Mouse (Mus musculus) spleen, adult 2 months (tissue): ENCODE measurements at regions not wholly inside any gene's neighbourhood (a gene's known extent, or its start where the extent isn't known, plus 50 kb on each side); places are given as distances from the start of the nearest gene placed in this dataset.

ENCODE experiments used
- DNase-seq, 2 experiments: peaks; one replicate each; pipeline versions ENCODE4 v3.0.0 to v3.0.0-alpha.2; 2012 to 2021; ENCODE audit warnings: low spot score in 2 of 2, low read depth in 1 of 2
- H3K27ac ChIP-seq: fragments of 200-500 bp; 2 replicates; pipeline ENCODE4 v1.5.1; 2012; ENCODE audit warnings: low read length, inconsistent platforms; ENCODE audit not compliant: insufficient read depth
- H3K27me3 ChIP-seq: fragments of 200-500 bp; 2 replicates; pipeline ENCODE4 v1.6.1; 2012; ENCODE audit warnings: mild to moderate bottlenecking, moderate library complexity, low read length, inconsistent platforms; ENCODE audit not compliant: control insufficient read depth, insufficient read depth
- H3K36me3 ChIP-seq: fragments of 200-500 bp; 2 replicates; pipeline ENCODE4 v1.6.1; 2012; ENCODE audit warnings: mild to moderate bottlenecking, low read length, inconsistent platforms; ENCODE audit not compliant: control insufficient read depth, insufficient read depth
- H3K4me1 ChIP-seq: fragments of 200-500 bp; 2 replicates; pipeline ENCODE4 v1.6.1; 2011; ENCODE audit warnings: inconsistent platforms; ENCODE audit not compliant: control insufficient read depth, insufficient read depth, insufficient read length
- H3K4me3 ChIP-seq: fragments of 200-500 bp; 2 replicates; pipeline ENCODE4 v1.5.1; 2011; ENCODE audit warnings: mild to moderate bottlenecking, inconsistent platforms; ENCODE audit not compliant: insufficient read depth, insufficient read length; ENCODE audit errors: extremely low read depth
- CTCF ChIP-seq: fragments of 200-500 bp; IDR thresholded peaks from 2 replicates; pipeline ENCODE4 v1.5.1; 2011; ENCODE audit warnings: mild to moderate bottlenecking, inconsistent platforms; ENCODE audit not compliant: insufficient read depth, insufficient read length, insufficient replicate concordance; ENCODE audit errors: extremely low read depth
- POLR2A ChIP-seq: fragments of 200-500 bp; IDR thresholded peaks from 2 replicates; pipeline ENCODE4 v1.6.1; 2011; ENCODE audit warnings: low read depth, low read length, inconsistent platforms
- WGBS: fragments of 180-500 bp; shearing (Covaris S2); methylation state at CpG from one replicate; pipeline ENCODE4 v1.1.7; 2018; 5-methylcytosine and 5-hydroxymethylcytosine counted together

DNA sequence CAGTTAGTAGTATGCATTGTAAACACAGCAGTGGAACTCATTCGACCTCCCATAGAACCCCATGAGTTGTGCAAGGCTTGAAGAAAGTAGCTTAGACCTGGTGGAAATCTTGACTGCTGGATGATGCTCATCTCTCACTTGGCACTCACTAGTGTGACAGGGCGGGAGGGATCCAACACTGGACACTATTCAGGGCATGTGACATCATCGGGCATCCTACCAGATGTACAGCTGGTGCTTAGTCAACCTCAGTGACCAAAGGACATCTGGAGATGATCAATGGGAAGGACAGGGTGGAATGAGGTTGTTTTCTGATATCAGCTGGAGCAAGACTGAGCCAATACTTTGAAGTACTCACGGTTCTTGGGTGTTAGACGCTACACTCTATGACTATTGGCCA, 114.9 kb upstream of the Rnaseh2b start:
- H3K27me3 ChIP-seq, result no peaks in the 10 kb centered on the region
- no peaks in the 10 kb centered on the region for H3K36me3 ChIP-seq
- WGBS, result 92% methylated on average over 5 of the region's 5 CpGs
- no peak overlapping the region for H3K27ac ChIP-seq
- no peak for DNase-seq
- H3K4me1 ChIP-seq, result no peaks in the 10 kb centered on the region
- no peak for TF ChIP-seq CTCF
- no peak for TF ChIP-seq POLR2A
- H3K4me3 ChIP-seq, result no peak overlapping the region

DNA sequence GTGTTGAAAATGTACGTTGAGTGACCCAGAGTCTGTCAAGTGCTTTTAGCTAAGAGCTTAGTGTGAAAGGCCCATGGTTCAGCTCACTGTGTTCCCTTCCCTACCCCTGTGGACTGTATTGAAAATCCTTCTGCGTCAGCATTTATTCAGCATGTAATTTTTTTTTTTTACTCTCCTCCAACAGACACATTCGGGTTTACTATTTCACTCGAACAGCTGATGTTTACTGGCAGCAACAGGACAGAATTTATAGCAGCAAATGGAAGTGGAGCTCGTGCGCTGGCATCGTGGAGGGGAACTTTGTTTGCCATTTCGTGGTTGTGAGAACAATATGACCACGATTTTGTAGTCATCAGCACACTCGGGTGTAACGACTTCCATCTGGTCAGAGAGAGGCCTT, 105.0 kb upstream of the Rnaseh2b start:
- Histone ChIP-seq H3K27me3 (no peaks in the 10 kb centered on the region), H3K27ac (no peak overlapping the region), H3K36me3 (no peaks in the 10 kb centered on the region), H3K4me1 (no peaks in the 10 kb centered on the region), H3K4me3 (no peak overlapping the region)
- TF ChIP-seq CTCF (no peak), POLR2A (no peak)
- WGBS, result 61% methylated on average over 11 of the region's 11 CpGs
- no peak for DNase-seq

DNA sequence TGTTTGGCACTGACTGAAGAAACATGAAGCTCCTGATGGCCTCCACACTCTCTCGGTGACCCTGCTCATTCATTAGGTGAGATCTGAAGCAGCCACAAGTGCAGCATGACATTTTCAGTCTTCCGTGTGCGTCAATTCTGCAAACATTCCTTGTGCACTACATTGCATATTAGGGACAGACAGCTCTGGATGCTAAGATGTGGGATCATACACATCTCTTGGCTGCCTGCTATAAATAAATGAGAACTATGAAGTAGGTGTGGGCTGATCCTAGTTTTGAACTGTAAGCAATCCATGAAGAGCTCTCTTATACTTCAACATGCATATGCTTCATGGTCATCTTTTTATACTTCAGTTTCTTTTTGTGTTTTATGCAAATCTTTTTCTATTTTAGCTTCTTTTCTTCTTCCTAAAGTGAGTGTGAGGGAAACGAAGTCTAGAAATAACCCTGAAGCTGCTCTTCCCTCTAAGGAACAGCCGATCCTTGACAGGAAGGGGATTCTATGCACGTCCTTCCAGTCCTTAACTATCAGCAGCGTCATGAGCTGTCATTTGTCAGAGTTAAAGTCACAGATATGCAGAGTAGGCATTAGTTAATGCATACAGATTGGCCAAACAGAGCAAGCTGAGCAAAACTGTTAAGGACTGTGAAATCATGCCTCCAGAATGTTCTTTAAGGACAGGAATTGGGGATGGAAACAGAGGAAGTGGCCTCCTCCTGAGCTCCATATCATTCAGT, 104.1 kb upstream of the Rnaseh2b start:
- H3K4me1 ChIP-seq, result no peaks in the 10 kb centered on the region
- no peaks in the 10 kb centered on the region for H3K36me3 ChIP-seq
- no peak for DNase-seq
- H3K27ac ChIP-seq, result no peak overlapping the region
- TF ChIP-seq POLR2A, result no peak
- no peak for TF ChIP-seq CTCF
- 70% methylated on average over 7 of the region's 7 CpGs for WGBS
- H3K27me3 ChIP-seq, result no peaks in the 10 kb centered on the region
- H3K4me3 ChIP-seq, result no peak overlapping the region

DNA sequence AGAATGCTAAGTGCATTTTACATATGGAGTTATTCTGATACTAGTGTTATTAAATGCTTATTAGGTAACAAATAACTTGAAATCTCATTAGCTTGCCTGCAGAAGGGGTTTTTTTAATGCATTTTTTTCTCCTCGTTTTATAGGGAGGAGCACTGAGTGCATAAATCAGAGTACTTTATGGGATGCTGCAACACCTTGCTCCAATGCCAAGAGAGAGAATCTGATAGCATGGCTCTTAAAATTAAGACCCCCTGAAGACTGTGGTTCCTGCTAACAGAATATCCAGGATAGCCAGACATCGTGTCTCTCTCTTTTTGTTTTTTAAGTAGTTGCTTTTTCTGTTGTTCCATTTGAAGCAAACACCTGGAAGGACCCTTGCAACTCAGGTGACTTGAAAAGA, 100.8 kb upstream of the Rnaseh2b start:
- no peak for DNase-seq
- no peaks in the 10 kb centered on the region for H3K4me1 ChIP-seq
- TF ChIP-seq POLR2A (no peak), CTCF (no peak)
- no peaks in the 10 kb centered on the region for H3K36me3 ChIP-seq
- no peak overlapping the region for H3K27ac ChIP-seq
- H3K4me3 ChIP-seq, result no peak overlapping the region
- H3K27me3 ChIP-seq, result no peaks in the 10 kb centered on the region
- 86% methylated on average over 2 of the region's 2 CpGs for WGBS

DNA sequence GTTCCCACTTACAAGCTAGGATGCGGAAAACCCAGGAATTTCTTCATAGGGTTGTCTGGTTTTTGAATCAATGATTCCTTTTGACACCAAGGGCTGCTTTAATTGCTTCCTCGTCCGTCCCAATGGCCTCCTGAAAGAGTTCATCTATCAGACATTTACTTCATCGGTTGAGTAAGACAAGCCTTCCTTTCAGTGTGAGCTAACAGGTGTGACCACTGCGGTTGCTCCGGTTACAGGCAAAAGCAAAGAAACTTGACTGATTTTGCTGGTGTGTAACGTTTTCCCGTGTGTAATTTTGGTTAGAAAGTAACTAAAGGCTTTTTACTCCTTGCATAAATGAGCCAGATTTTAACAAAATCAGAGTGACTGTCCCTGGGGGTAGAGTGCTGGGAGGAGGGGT, 99.6 kb upstream of the Rnaseh2b start:
- Histone ChIP-seq H3K4me3 (no peak overlapping the region), H3K27me3 (no peaks in the 10 kb centered on the region), H3K27ac (no peak overlapping the region), H3K36me3 (no peaks in the 10 kb centered on the region), H3K4me1 (no peaks in the 10 kb centered on the region)
- DNase-seq, result no peak
- WGBS, result 82% methylated on average over 8 of the region's 8 CpGs
- TF ChIP-seq POLR2A (no peak), CTCF (no peak)

DNA sequence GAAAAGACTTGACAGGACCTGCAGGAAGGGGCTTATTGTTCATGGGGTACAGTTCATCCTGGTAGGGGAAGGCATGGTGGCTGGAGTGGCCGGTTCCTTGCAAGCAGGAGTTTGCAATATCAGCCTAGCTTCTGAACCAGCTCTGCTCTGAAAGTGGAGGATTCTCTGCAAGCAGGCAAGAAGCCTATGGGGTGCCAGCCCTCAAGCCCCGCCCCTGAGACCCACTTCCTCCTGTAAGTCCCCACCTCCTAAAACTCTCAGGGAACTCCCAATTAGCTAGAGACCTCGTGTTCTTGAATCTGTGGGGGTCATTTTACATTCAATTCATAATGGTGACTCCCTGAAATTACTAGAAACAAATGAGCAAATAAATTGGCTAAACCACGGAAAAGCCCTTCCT, 99.0 kb upstream of the Rnaseh2b start:
- no peak for DNase-seq
- WGBS, result 49% methylated on average over 4 of the region's 4 CpGs
- Histone ChIP-seq H3K4me1 (no peaks in the 10 kb centered on the region), H3K36me3 (no peaks in the 10 kb centered on the region), H3K27ac (no peak overlapping the region), H3K27me3 (no peaks in the 10 kb centered on the region), H3K4me3 (no peak overlapping the region)
- TF ChIP-seq CTCF (no peak), POLR2A (no peak)

DNA sequence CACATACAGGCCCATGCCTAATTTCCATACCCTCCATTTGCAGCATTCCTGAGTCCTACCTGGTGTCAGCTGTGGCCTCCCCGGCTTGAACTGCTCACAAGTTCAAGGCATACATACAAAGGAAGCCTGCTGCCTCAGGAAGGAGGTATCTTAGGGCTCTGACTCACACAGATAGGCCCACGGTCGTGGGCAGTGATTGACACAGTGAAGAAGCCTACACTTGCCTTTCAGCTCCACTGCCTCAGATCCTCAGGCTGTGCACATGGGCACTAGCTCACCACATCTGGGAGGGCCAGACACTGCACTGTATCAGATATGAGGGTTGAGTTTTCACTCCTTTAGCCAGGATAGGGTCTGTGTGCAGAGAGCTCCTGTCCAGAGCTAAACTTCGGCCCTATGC, 95.6 kb upstream of the Rnaseh2b start:
- Histone ChIP-seq H3K4me3 (no peak overlapping the region), H3K4me1 (no peaks in the 10 kb centered on the region), H3K36me3 (no peaks in the 10 kb centered on the region), H3K27ac (no peak overlapping the region), H3K27me3 (no peaks in the 10 kb centered on the region)
- TF ChIP-seq CTCF (no peak), POLR2A (no peak)
- no peak for DNase-seq
- WGBS, result 75% methylated on average over 4 of the region's 4 CpGs
